Comparison of ENCODE assay signal across 28 mouse cellular contexts in the genomic region with DNA sequence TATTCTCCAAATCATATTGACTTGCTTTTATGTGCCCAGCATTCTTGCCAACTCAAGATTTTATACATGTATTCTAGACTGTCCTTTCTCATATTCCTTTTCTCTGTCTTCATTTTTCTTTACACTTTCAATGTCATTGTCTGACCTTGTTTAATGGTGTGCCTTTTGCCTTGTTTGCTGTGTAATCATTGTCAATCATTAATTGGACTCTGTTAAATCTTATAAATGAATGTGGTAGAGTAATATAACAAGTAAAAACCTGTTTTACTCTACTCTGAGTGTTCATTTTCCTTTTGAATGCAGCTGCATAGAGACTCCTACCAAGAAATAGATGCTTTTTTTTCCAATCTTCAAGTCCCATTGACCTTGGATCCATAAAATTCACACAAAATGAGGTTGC.
"Had no signal": no experiment of that assay in that cellular context is flagged by ENCODE, and none has a peak within 500 bp of the region (broad histone marks: within the 10 kb centered on the region; RNA-seq: fewer than 3 reads in every experiment).

No protein-coding gene starts in this region.

- H3K36me3 ChIP-seq: embryonic facial prominence, embryonic 10.5 days; embryonic facial prominence, embryonic 12.5 days; embryonic facial prominence, embryonic 13.5 days; embryonic facial prominence, embryonic 15.5 days; forebrain, embryonic 10.5 days; forebrain, embryonic 12.5 days; forebrain, embryonic 15.5 days had no signal

- H3K27ac ChIP-seq: embryonic facial prominence, embryonic 10.5 days; embryonic facial prominence, embryonic 12.5 days; embryonic facial prominence, embryonic 13.5 days; embryonic facial prominence, embryonic 15.5 days; forebrain, embryonic 10.5 days; forebrain, embryonic 12.5 days; forebrain, embryonic 13.5 days; forebrain, embryonic 15.5 days; gastrocnemius, adult 2 months had no signal

- H3K9ac ChIP-seq: embryonic facial prominence, embryonic 12.5 days; embryonic facial prominence, embryonic 13.5 days; embryonic facial prominence, embryonic 15.5 days; forebrain, embryonic 12.5 days; forebrain, embryonic 13.5 days; forebrain, embryonic 15.5 days; forebrain, postnatal 0 days had no signal

- H3K27me3 ChIP-seq: embryonic facial prominence, embryonic 12.5 days; embryonic facial prominence, embryonic 13.5 days; embryonic facial prominence, embryonic 15.5 days; forebrain, embryonic 12.5 days; forebrain, embryonic 13.5 days; forebrain, embryonic 15.5 days had no signal

- H3K9me3 ChIP-seq: embryonic facial prominence, embryonic 10.5 days; embryonic facial prominence, embryonic 12.5 days; embryonic facial prominence, embryonic 13.5 days; embryonic facial prominence, embryonic 15.5 days; forebrain, embryonic 10.5 days; forebrain, embryonic 12.5 days; forebrain, embryonic 13.5 days; forebrain, embryonic 15.5 days had no signal

- H3K4me3 ChIP-seq: embryonic facial prominence, embryonic 10.5 days; embryonic facial prominence, embryonic 12.5 days; embryonic facial prominence, embryonic 13.5 days; embryonic facial prominence, embryonic 15.5 days; erythroblast, embryonic 14.5 days; forebrain, embryonic 10.5 days; forebrain, embryonic 12.5 days; forebrain, embryonic 13.5 days; forebrain, embryonic 15.5 days; gastrocnemius, adult 2 months had no signal

- H3K4me2 ChIP-seq: embryonic facial prominence, embryonic 12.5 days; embryonic facial prominence, embryonic 13.5 days; embryonic facial prominence, embryonic 15.5 days; forebrain, embryonic 12.5 days; forebrain, embryonic 13.5 days; forebrain, embryonic 15.5 days had no signal

- H3K4me1 ChIP-seq: embryonic facial prominence, embryonic 10.5 days; embryonic facial prominence, embryonic 12.5 days; embryonic facial prominence, embryonic 13.5 days; embryonic facial prominence, embryonic 15.5 days; forebrain, embryonic 10.5 days; forebrain, embryonic 12.5 days; forebrain, embryonic 13.5 days; forebrain, embryonic 15.5 days had no signal

- DNase-seq: cerebellum, adult 18-20 months; cerebellum, adult 2 months; cerebellum, adult 8-10 months; cerebellum, adult 9-10 months; cerebellum, adult 9-11 months; cerebellum, postnatal 10 days; cerebellum, postnatal 14 days; cerebellum, postnatal 25 days; cerebellum, postnatal 36 days; embryo, embryonic 11 days; forebrain, postnatal 0 days; gastrocnemius, adult 2 months; gastrocnemius, postnatal 10 days; gastrocnemius, postnatal 14 days; gastrocnemius, postnatal 25 days; gastrocnemius, postnatal 36 days; heart, adult 11 months had no signal

- ATAC-seq: forebrain, embryonic 13.5 days; forebrain, embryonic 14.5 days; forebrain, embryonic 15.5 days; forebrain, embryonic 16.5 days; forebrain, postnatal 0 days had no signal
